Mouse (Mus musculus): ENCODE data around the gene Cebpz. TPM values are rescaled to one million over a fixed set of nuclear protein-coding genes. Genes with fewer than 3 reads are reported as not detected.

Gene Cebpz
- polyA plus RNA-seq (2012; rRNA removed), result 3.1 and 6.8 TPM in 2 replicates

DNA sequence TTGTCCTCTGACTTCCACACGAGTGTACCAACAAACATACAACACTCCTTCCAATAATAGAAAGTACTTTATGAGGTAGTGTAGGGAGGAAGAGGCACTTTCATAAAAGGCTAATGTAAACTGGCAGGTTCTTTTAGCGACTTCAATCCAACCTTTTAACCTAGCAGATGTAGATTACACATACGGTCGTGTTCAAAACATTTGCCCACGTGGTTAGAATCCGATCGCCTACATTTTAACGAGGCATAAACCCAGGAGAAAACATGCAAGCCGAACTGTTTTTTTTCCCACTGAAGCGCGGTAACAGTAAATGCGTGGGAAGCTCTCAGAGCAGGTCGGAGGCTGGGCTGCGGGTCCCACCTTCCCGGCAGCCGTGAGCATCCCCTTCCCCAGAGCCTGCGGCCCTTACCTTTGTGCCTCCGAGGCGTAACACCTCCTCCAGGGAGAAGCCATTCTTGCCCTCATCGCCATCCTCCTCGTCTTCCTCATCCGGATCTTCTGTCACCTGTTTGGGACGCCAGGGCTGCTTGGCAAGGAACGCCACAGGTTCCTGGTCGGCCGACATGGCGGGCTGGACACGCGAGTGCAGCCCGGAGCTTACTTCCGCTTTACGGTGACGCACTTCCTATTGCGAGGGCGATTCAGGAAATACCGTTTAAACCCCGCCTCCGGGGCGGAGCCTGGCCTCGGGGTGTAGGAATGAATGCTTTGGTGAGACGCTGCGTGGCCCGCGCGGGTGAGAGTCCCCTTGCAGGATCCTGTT is at the start of gene Cebpz, which contains the start of gene Ndufaf7:
Cebpz (minus strand) TSS at position 601 of the 763 bp plus-strand sequence.
Ndufaf7 (plus strand) TSS at position 671 of the 763 bp plus-strand sequence.
- DNase-seq, result peak; percentile 98
- peak within 1 kb of the TSS; percentile 74 for H3K4me3 ChIP-seq (ENCODE audit: insufficient read depth, low read depth, low read length)
- H3K36me3 ChIP-seq (ENCODE audit: control insufficient read depth, insufficient read depth, low read length), result peaks cover 4% of the 10 kb centered on the region
- peaks cover 3% of the 10 kb centered on the region; the same call in 1 of the 2 replicates for H3K4me1 ChIP-seq (ENCODE audit: control insufficient read depth, insufficient read depth, low read length)
- H3K27ac ChIP-seq (ENCODE audit: insufficient read depth, low read depth, low read length), result no peak within 1 kb of the TSS; the same call in 1 of the 2 replicates
- TF ChIP-seq POLR2A (IDR thresholded peaks at IDR 0.05; ENCODE audit: low read depth, low read length) (peak; percentile 35), CTCF (conservative IDR thresholded peaks at IDR 0.05; ENCODE audit: insufficient read depth, insufficient read length, low read depth, low read length) (no peak)
- no peaks in the 10 kb centered on the region for H3K27me3 ChIP-seq (replicated peaks; ENCODE audit: control insufficient read depth, insufficient read depth, low read length)
- under 1% methylated on average over 45 of the region's 45 CpGs for WGBS

GRCm38 (mm10) chr17:78983736-78984135 is 46.9 kb upstream of the Cebpz start:
- peaks cover 5% of the 10 kb centered on the region; the same call in 1 of the 2 replicates for H3K4me1 ChIP-seq (ENCODE audit: control insufficient read depth, insufficient read depth, low read length)
- peaks cover 3% of the 10 kb centered on the region; the same call in 1 of the 2 replicates for H3K36me3 ChIP-seq (ENCODE audit: control insufficient read depth, insufficient read depth, low read length)
- WGBS, result 52% methylated on average over 3 of the region's 3 CpGs
- no peaks in the 10 kb centered on the region for H3K27me3 ChIP-seq (replicated peaks; ENCODE audit: control insufficient read depth, insufficient read depth, low read length)
- H3K4me3 ChIP-seq (ENCODE audit: insufficient read depth, low read depth, low read length), result 0 out of 2 replicates have a peak overlapping the region, but pooled peaks have one; percentile 42
- no peak overlapping the region for H3K27ac ChIP-seq (ENCODE audit: insufficient read depth, low read depth, low read length)
- DNase-seq, result peak; percentile 58
- TF ChIP-seq CTCF (conservative IDR thresholded peaks at IDR 0.05; ENCODE audit: insufficient read depth, insufficient read length, low read depth, low read length) (no peak), POLR2A (IDR thresholded peaks at IDR 0.05; ENCODE audit: low read depth, low read length) (no peak)

DNA sequence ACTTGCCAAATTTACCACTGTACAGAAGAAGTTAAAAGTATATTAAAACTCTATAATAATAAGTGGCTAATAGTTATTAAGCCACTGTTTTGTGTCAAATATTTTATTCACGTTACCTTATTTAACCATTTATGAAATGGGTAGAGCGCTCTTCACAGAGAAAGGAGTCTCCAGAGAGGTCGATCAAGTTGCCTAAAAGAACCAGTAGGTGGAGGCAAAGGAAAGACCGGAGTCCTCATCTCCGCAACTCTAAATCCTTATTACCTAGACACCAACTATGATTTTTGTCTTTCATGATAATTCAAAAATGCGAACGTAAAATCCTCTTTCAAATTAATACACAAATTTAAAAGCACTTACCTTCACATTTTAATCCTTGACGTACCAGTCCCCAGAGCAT is 46.3 kb upstream of the Cebpz start:
- H3K4me3 ChIP-seq (ENCODE audit: insufficient read depth, low read depth, low read length), result no peak overlapping the region
- TF ChIP-seq CTCF (conservative IDR thresholded peaks at IDR 0.05; ENCODE audit: insufficient read depth, insufficient read length, low read depth, low read length) (peak; percentile 28; the same call in 1 of the 2 replicates), POLR2A (IDR thresholded peaks at IDR 0.05; ENCODE audit: low read depth, low read length) (no peak)
- WGBS, result 90% methylated on average over 8 of the region's 8 CpGs
- H3K4me1 ChIP-seq (ENCODE audit: control insufficient read depth, insufficient read depth, low read length), result peaks cover 5% of the 10 kb centered on the region; the same call in 1 of the 2 replicates
- H3K36me3 ChIP-seq (ENCODE audit: control insufficient read depth, insufficient read depth, low read length), result peaks cover 3% of the 10 kb centered on the region; the same call in 1 of the 2 replicates
- no peaks in the 10 kb centered on the region for H3K27me3 ChIP-seq (replicated peaks; ENCODE audit: control insufficient read depth, insufficient read depth, low read length)
- no peak overlapping the region for H3K27ac ChIP-seq (ENCODE audit: insufficient read depth, low read depth, low read length)
- no peak for DNase-seq

DNA sequence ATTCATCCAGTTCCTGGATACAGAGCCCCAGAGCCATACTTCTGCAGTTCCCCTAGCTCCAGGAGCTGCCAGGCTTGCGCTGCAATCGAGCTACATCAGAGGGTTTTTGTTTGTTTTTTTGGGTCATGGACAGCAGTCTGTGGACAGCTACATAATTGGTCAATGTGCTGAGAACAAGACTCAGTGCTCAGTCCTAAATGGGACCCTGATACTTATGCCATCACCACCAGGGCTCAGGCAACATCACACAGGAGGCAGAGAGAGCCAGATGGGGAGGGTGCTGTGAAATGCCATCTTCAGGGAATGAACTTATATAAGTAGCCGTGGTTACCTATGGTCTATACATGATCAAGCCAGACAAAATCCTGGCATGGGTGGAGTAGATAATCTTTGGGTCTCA is 31.6 kb upstream of the Cebpz start:
- Histone ChIP-seq H3K4me1 (ENCODE audit: control insufficient read depth, insufficient read depth, low read length) (no peaks in the 10 kb centered on the region), H3K27me3 (replicated peaks; ENCODE audit: control insufficient read depth, insufficient read depth, low read length) (no peaks in the 10 kb centered on the region), H3K36me3 (ENCODE audit: control insufficient read depth, insufficient read depth, low read length) (peaks cover 2% of the 10 kb centered on the region), H3K27ac (ENCODE audit: insufficient read depth, low read depth, low read length) (no peak overlapping the region), H3K4me3 (ENCODE audit: insufficient read depth, low read depth, low read length) (no peak overlapping the region)
- no peak for TF ChIP-seq POLR2A (IDR thresholded peaks at IDR 0.05; ENCODE audit: low read depth, low read length)
- TF ChIP-seq CTCF (conservative IDR thresholded peaks at IDR 0.05; ENCODE audit: insufficient read depth, insufficient read length, low read depth, low read length), result no peak
- DNase-seq, result no peak
- WGBS, result 87% methylated on average over 3 of the region's 3 CpGs

- Histone ChIP-seq H3K27ac (ENCODE audit: insufficient read depth, low read depth, low read length) (no peak overlapping the region), H3K27me3 (replicated peaks; ENCODE audit: control insufficient read depth, insufficient read depth, low read length) (no peaks in the 10 kb centered on the region), H3K4me3 (ENCODE audit: insufficient read depth, low read depth, low read length) (no peak overlapping the region), H3K4me1 (ENCODE audit: control insufficient read depth, insufficient read depth, low read length) (no peaks in the 10 kb centered on the region), H3K36me3 (ENCODE audit: control insufficient read depth, insufficient read depth, low read length) (peaks cover 2% of the 10 kb centered on the region)
- no peak for TF ChIP-seq CTCF (conservative IDR thresholded peaks at IDR 0.05; ENCODE audit: insufficient read depth, insufficient read length, low read depth, low read length)
- no peak for TF ChIP-seq POLR2A (IDR thresholded peaks at IDR 0.05; ENCODE audit: low read depth, low read length)
- no peak for DNase-seq
- 94% methylated on average over 11 of the region's 11 CpGs for WGBS
Observed at GRCm38 (mm10) chr17:78966092-78966883, 29.4 kb upstream of the Cebpz start.

GRCm38 (mm10) chr17:78964387-78964786 is 27.5 kb upstream of the Cebpz start:
- 84% methylated on average over 1 of the region's 1 CpGs for WGBS
- TF ChIP-seq CTCF (conservative IDR thresholded peaks at IDR 0.05; ENCODE audit: insufficient read depth, insufficient read length, low read depth, low read length), result no peak
- TF ChIP-seq POLR2A (IDR thresholded peaks at IDR 0.05; ENCODE audit: low read depth, low read length), result no peak
- no peaks in the 10 kb centered on the region; the same call in none of the 2 replicates for H3K36me3 ChIP-seq (ENCODE audit: control insufficient read depth, insufficient read depth, low read length)
- H3K4me1 ChIP-seq (ENCODE audit: control insufficient read depth, insufficient read depth, low read length), result no peaks in the 10 kb centered on the region
- no peak overlapping the region for H3K4me3 ChIP-seq (ENCODE audit: insufficient read depth, low read depth, low read length)
- no peaks in the 10 kb centered on the region for H3K27me3 ChIP-seq (replicated peaks; ENCODE audit: control insufficient read depth, insufficient read depth, low read length)
- no peak for DNase-seq
- H3K27ac ChIP-seq (ENCODE audit: insufficient read depth, low read depth, low read length), result no peak overlapping the region

Measured in kidney, adult 2 months (tissue).